Mouse (Mus musculus): ENCODE measurements around the gene Gin1.

- TF ChIP-seq POLR2AphosphoS2 (IDR thresholded peaks at IDR 0.05; ENCODE audit: insufficient read length, low read depth) = no peak
- no peak for TF ChIP-seq MAX (IDR thresholded peaks at IDR 0.05; ENCODE audit: low read depth)
- no peak for TF ChIP-seq TCF12 (IDR thresholded peaks at IDR 0.05; ENCODE audit: insufficient read depth, poor library complexity, severe bottlenecking)
- TF ChIP-seq POLR2A (IDR thresholded peaks at IDR 0.05; ENCODE audit: insufficient read length, low read depth) = no peak
- no peak for TF ChIP-seq MYOD1 (IDR thresholded peaks at IDR 0.05; ENCODE audit: control insufficient read depth in 1 of 3, insufficient read length in 2 of 3, low read depth in 2 of 3)
- TF ChIP-seq MYOG (IDR thresholded peaks at IDR 0.05; ENCODE audit: control insufficient read depth in 1 of 3, insufficient read depth in 1 of 3, insufficient read length in 2 of 3, low read depth in 2 of 3) = no peak
- TF ChIP-seq USF1 (IDR thresholded peaks at IDR 0.05; ENCODE audit: low read depth) = no peak
- no peak for TF ChIP-seq E2F4 (IDR thresholded peaks at IDR 0.05; ENCODE audit: insufficient read depth)
- no peak for TF ChIP-seq CEBPB (IDR thresholded peaks at IDR 0.05; ENCODE audit: insufficient read depth, poor library complexity, severe bottlenecking)
These were observed 64.4 kb downstream of the Gin1 start for GRCm38 (mm10) chr1:97834354-97834822.

All from myocyte (in vitro differentiated cells).